Mouse (Mus musculus) limb, embryonic 11.5 days (tissue): ENCODE results near the gene Tes3-ps. TPM values are rescaled to one million over a fixed set of nuclear protein-coding genes. Genes with fewer than 3 reads are reported as not detected.

Experiments
- ATAC-seq: fragments of 200-750 bp; cut with Nextera tagmentation; 2 replicates; pipeline ENCODE4 v1.8.0; 2017; ENCODE audit warnings: low read depth; ENCODE audit not compliant: insufficient number of reproducible peaks, low FRiP score, low TSS enrichment
- DNase-seq: peaks from one replicate; pipeline ENCODE4 v3.0.0-alpha.2; 2015; ENCODE audit warnings: low spot score
- H3K27ac ChIP-seq: fragments of 300-500 bp; sonication (generic); replicated peaks from 2 replicates; pipeline ENCODE4 v1.5.1; 2014; ENCODE audit warnings: low read depth, mild to moderate bottlenecking, low read length
- H3K27me3 ChIP-seq: fragments of 300-500 bp; sonication (generic); 2 replicates; pipeline ENCODE4 v1.6.1; 2014; ENCODE audit warnings: mild to moderate bottlenecking, low read length, mixed read lengths; ENCODE audit not compliant: control insufficient read depth, insufficient read depth
- H3K36me3 ChIP-seq: fragments of 300-500 bp; sonication (generic); 2 replicates; pipeline ENCODE4 v1.6.1; 2014; ENCODE audit warnings: mild to moderate bottlenecking, low read length, moderate library complexity, mixed read lengths; ENCODE audit not compliant: control insufficient read depth, insufficient read depth
- H3K4me1 ChIP-seq: fragments of 300-500 bp; sonication (generic); 2 replicates; pipeline ENCODE4 v1.6.1; 2014; ENCODE audit warnings: low read length, mixed read lengths; ENCODE audit not compliant: control insufficient read depth, insufficient read depth
- H3K4me2 ChIP-seq: fragments of 300-500 bp; sonication (generic); 2 replicates; pipeline ENCODE4 v1.6.1; 2014; ENCODE audit warnings: low read depth, mild to moderate bottlenecking, moderate library complexity; ENCODE audit not compliant: severe bottlenecking
- H3K4me3 ChIP-seq: fragments of 300-500 bp; sonication (generic); 2 replicates; pipeline ENCODE4 v1.5.1; 2014; ENCODE audit warnings: low read depth, low read length
- H3K9ac ChIP-seq: fragments of 300-500 bp; sonication (generic); 2 replicates; pipeline ENCODE4 v1.6.1; 2014; ENCODE audit warnings: mild to moderate bottlenecking, low read length
- H3K9me3 ChIP-seq: fragments of 300-500 bp; sonication (generic); 2 replicates; pipeline ENCODE4 v1.6.1; 2016; ENCODE audit warnings: low read length; ENCODE audit not compliant: control insufficient read depth
- WGBS: fragments of 180-500 bp; shearing (Covaris S2); extraction: QIAGEN DNeasy Blood & Tissue Kit; methylation state at CpG from one replicate; pipeline ENCODE4 v1.1.7; 2014; 5-methylcytosine and 5-hydroxymethylcytosine counted together
- polyA plus RNA-seq: library from polyadenylated mRNA; unstranded; fragments of >200 nt; fragmentation: Nextera tagmentation; extraction: Ambion mirVana; gene quantifications from 2 replicates; pipeline ENCODE4 v1.2.1, GENCODE M21; 2014

Gene Tes3-ps
- polyA plus RNA-seq, 1 experiment from 2014 or later = 0.85 TPM

DNA sequence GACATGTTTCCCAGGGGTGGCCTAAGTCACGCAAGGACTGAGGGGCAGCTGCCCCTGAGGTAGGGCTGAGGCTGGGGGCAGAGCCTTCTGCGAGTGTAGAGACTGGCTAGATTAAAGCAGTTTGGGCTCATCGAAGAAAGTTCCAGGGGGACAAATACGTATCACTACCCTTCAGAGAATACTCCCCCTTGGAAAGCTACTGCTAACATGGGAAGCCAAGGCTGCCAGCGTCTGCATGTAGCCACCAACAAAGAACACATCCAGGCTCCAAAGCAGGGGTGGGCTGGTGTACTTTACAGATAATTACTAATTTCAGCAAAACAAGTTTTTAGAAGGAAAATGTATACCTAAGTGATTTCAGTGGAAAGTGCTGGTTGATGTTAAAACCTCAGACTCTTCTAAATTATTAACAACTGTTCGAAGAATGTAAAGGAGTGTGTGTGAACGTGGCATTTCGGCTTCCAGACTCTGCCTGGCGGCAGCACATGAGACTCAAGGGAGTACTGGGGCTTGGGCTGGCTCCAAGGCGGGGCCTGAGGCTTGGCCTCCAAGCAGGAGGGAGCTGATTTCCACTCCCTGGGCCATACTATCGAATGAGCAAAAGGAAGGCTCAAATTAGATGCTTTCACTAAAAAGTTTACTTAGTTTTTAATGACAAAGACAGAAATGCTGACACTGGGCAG lies 26.6 kb upstream of the Tes3-ps start:
- H3K4me3 ChIP-seq = no peak overlapping the region
- H3K27me3 ChIP-seq = no peaks in the 10 kb centered on the region
- H3K9me3 ChIP-seq = no peaks in the 10 kb centered on the region
- WGBS = 75% methylated on average over 11 of the region's 11 CpGs
- H3K27ac ChIP-seq = no peak overlapping the region; the same call in 1 of the 2 replicates
- H3K36me3 ChIP-seq = peaks cover 13% of the 10 kb centered on the region; the same call in 1 of the 2 replicates
- H3K4me1 ChIP-seq = no peaks in the 10 kb centered on the region
- ATAC-seq = no peak
- no peak overlapping the region for H3K9ac ChIP-seq
- no peak for DNase-seq
- no peak overlapping the region for H3K4me2 ChIP-seq

DNA sequence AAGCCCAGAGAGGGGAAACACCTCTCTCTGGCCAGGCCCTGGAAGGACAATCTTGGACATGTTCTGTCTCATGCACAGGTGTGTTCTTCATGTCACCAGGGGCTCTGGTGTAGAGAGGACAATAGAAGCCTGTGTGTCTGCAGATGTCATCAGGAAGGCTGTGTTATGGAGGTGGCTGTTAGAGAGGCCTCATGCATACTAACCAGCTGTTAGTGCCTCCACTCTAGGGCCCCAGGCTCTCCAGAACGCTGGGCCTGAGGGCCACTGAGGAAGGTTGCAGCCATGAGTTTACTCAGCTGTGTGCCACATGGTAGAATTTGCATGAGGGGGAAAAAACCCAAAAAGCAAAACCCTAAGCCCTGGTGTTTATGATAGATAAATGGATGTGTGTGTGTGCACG lies 25.5 kb upstream of the Tes3-ps start:
- Histone ChIP-seq H3K27me3 (no peaks in the 10 kb centered on the region), H3K4me2 (no peak overlapping the region), H3K9me3 (no peaks in the 10 kb centered on the region), H3K27ac (no peak overlapping the region), H3K4me3 (no peak overlapping the region), H3K4me1 (no peaks in the 10 kb centered on the region), H3K36me3 (peaks cover 10% of the 10 kb centered on the region; the same call in 1 of the 2 replicates), H3K9ac (no peak overlapping the region)
- ATAC-seq (no peak), DNase-seq (no peak)
- 71% methylated on average over 2 of the region's 2 CpGs for WGBS

GRCm38 (mm10) chr13:49469002-49469401 lies 24.1 kb upstream of the Tes3-ps start:
- Histone ChIP-seq H3K27me3 (no peaks in the 10 kb centered on the region), H3K4me3 (no peak overlapping the region), H3K27ac (no peak overlapping the region), H3K9me3 (no peaks in the 10 kb centered on the region), H3K36me3 (peaks cover 10% of the 10 kb centered on the region; the same call in 1 of the 2 replicates), H3K9ac (no peak overlapping the region), H3K4me1 (no peaks in the 10 kb centered on the region), H3K4me2 (no peak overlapping the region)
- no peak for ATAC-seq
- DNase-seq = no peak
- 95% methylated on average over 5 of the region's 5 CpGs for WGBS

- no peak overlapping the region for H3K27ac ChIP-seq
- H3K4me2 ChIP-seq = no peak overlapping the region
- H3K9me3 ChIP-seq = no peaks in the 10 kb centered on the region
- H3K4me1 ChIP-seq = no peaks in the 10 kb centered on the region
- DNase-seq (no peak), ATAC-seq (no peak)
- no peaks in the 10 kb centered on the region for H3K27me3 ChIP-seq
- 0 out of 2 replicates have a peak, but pooled peaks cover 2% of the 10 kb centered on the region for H3K36me3 ChIP-seq
- no peak overlapping the region for H3K9ac ChIP-seq
- WGBS = 89% methylated on average over 4 of the region's 4 CpGs
- no peak overlapping the region for H3K4me3 ChIP-seq
Measured at GRCm38 (mm10) chr13:49470319-49470718, 22.8 kb upstream of the Tes3-ps start.

- 90% methylated on average over 4 of the region's 4 CpGs for WGBS
- Histone ChIP-seq H3K27me3 (no peaks in the 10 kb centered on the region), H3K4me3 (no peak overlapping the region), H3K4me1 (no peaks in the 10 kb centered on the region), H3K36me3 (no peaks in the 10 kb centered on the region), H3K9ac (no peak overlapping the region), H3K27ac (no peak overlapping the region), H3K9me3 (no peaks in the 10 kb centered on the region), H3K4me2 (no peak overlapping the region)
- ATAC-seq = no peak
- DNase-seq = no peak
Measured at GRCm38 (mm10) chr13:49470806-49471205, 22.3 kb upstream of the Tes3-ps start.

- Histone ChIP-seq H3K36me3 (no peaks in the 10 kb centered on the region), H3K9me3 (no peaks in the 10 kb centered on the region), H3K9ac (no peak overlapping the region), H3K27ac (no peak overlapping the region), H3K27me3 (no peaks in the 10 kb centered on the region), H3K4me1 (no peaks in the 10 kb centered on the region), H3K4me3 (no peak overlapping the region), H3K4me2 (no peak overlapping the region)
- DNase-seq (no peak), ATAC-seq (no peak)
- 78% methylated on average over 4 of the region's 4 CpGs for WGBS
Measured at GRCm38 (mm10) chr13:49471981-49472675, 21.0 kb upstream of the Tes3-ps start.

DNA sequence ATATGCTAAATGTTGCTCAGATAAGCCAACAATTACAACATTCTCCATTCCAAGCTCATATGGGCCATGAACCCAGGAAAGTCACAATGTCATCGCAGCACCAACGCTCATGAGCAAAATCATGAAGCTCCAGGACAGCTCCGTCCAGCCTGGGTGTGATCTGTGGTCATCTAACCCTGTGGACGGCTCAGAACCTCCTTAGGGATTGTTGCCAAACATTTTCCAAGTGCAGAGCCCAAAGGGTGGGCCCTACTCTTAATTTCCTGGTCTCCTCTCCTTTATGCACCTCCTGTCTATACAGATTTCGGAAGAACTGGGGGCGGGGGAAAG lies 20.5 kb upstream of the Tes3-ps start:
- DNase-seq = no peak
- WGBS = 94% methylated on average over 6 of the region's 6 CpGs
- H3K9ac ChIP-seq = no peak overlapping the region
- no peak overlapping the region for H3K4me2 ChIP-seq
- no peaks in the 10 kb centered on the region for H3K27me3 ChIP-seq
- H3K4me1 ChIP-seq = no peaks in the 10 kb centered on the region
- ATAC-seq = no peak
- no peaks in the 10 kb centered on the region for H3K36me3 ChIP-seq
- no peaks in the 10 kb centered on the region for H3K9me3 ChIP-seq
- no peak overlapping the region for H3K4me3 ChIP-seq
- no peak overlapping the region for H3K27ac ChIP-seq

- ATAC-seq (no peak), DNase-seq (no peak)
- Histone ChIP-seq H3K27ac (no peak overlapping the region), H3K4me1 (no peaks in the 10 kb centered on the region), H3K4me3 (no peak overlapping the region), H3K9me3 (no peaks in the 10 kb centered on the region), H3K27me3 (no peaks in the 10 kb centered on the region), H3K9ac (no peak overlapping the region), H3K36me3 (no peaks in the 10 kb centered on the region), H3K4me2 (no peak overlapping the region)
- WGBS = 87% methylated on average over 3 of the region's 3 CpGs
Measured at GRCm38 (mm10) chr13:49477887-49478286, 15.2 kb upstream of the Tes3-ps start.
